Mouse (Mus musculus) cerebellum, adult 2 months (tissue): Measurements from ENCODE around the gene Tor1b. TPM values are rescaled to one million over a fixed set of nuclear protein-coding genes. Genes with fewer than 3 reads are reported as not detected.
"Not testable (repeated sequence)": the region's sequence is repeated elsewhere in the genome, so short reads cannot be mapped to it uniquely, and the experiment has no call there.

ENCODE experiments used
- DNase-seq, 2 experiments: peaks; one replicate each; pipeline ENCODE4 v3.0.0; 2021
- H3K27ac ChIP-seq: fragments of 200-500 bp; 2 replicates; pipeline ENCODE4 v1.5.1; 2012; ENCODE audit warnings: low read length, control low read depth, inconsistent platforms; ENCODE audit not compliant: insufficient read depth
- H3K27me3 ChIP-seq: fragments of 200-500 bp; 2 replicates; pipeline ENCODE4 v1.6.1; 2012; ENCODE audit warnings: inconsistent platforms, mild to moderate bottlenecking, low read length, moderate library complexity; ENCODE audit not compliant: control insufficient read depth, insufficient read depth
- H3K4me1 ChIP-seq: fragments of 200-500 bp; 2 replicates; pipeline ENCODE4 v1.6.1; 2011; ENCODE audit warnings: low read length; ENCODE audit not compliant: control insufficient read depth, insufficient read depth
- H3K4me3 ChIP-seq: fragments of 200-500 bp; replicated peaks from 2 replicates; pipeline ENCODE3; 2011; ENCODE audit warnings: mild to moderate bottlenecking, low read depth, low read length, control low read depth; ENCODE audit not compliant: insufficient read depth
- CTCF ChIP-seq: fragments of 200-500 bp; IDR thresholded peaks from 2 replicates; pipeline ENCODE4 v1.5.1; 2011; ENCODE audit warnings: low read depth, mild to moderate bottlenecking, control low read depth, low read length, moderate library complexity, borderline replicate concordance; ENCODE audit not compliant: insufficient read depth
- POLR2A ChIP-seq: fragments of 200-500 bp; IDR thresholded peaks from 2 replicates; pipeline ENCODE4 v1.6.1; 2011; ENCODE audit warnings: low read length, control low read depth, borderline replicate concordance; ENCODE audit not compliant: insufficient read depth
- WGBS: fragments of 180-500 bp; shearing (Covaris S2); methylation state at CpG from one replicate; pipeline ENCODE4 v1.1.7; 2018; 5-methylcytosine and 5-hydroxymethylcytosine counted together
- polyA plus RNA-seq: library from polyadenylated mRNA; depleted of rRNA; stranded (reverse); fragments of >200 nt; gene quantifications from 2 replicates; pipeline ENCODE4 v1.2.3, GENCODE M21; 2012

The Tor1b gene
- polyA plus RNA-seq, 1 experiment = 38.0 TPM

DNA sequence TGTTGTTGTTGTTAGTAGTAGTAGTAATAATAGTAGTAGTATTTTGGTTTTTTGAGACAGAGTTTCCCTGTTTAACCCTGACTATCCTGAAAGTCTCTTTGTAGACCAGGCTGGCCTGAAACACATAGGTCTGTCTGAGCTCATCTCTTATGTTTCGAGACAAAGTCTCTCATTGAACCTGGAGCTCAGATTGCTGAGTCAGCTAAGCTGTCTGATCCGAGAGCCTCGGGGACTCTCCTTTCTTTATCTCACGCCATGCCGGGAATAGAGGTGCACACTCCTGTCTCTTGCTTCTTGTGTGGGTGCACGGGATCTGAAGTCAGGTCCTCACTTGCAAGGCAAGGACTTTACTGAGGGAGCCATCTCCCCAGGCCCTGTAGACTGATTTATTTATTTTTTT, 19.7 kb upstream of the Tor1b start:
- H3K27ac ChIP-seq = no peak overlapping the region
- DNase-seq = no peak
- TF ChIP-seq CTCF = no peak
- TF ChIP-seq POLR2A = no peak
- no peaks in the 10 kb centered on the region for H3K27me3 ChIP-seq
- H3K4me1 ChIP-seq = peaks cover 4% of the 10 kb centered on the region; the same call in 1 of the 2 replicates
- H3K4me3 ChIP-seq = no peak overlapping the region
- 80% methylated on average over 6 of the region's 6 CpGs for WGBS

DNA sequence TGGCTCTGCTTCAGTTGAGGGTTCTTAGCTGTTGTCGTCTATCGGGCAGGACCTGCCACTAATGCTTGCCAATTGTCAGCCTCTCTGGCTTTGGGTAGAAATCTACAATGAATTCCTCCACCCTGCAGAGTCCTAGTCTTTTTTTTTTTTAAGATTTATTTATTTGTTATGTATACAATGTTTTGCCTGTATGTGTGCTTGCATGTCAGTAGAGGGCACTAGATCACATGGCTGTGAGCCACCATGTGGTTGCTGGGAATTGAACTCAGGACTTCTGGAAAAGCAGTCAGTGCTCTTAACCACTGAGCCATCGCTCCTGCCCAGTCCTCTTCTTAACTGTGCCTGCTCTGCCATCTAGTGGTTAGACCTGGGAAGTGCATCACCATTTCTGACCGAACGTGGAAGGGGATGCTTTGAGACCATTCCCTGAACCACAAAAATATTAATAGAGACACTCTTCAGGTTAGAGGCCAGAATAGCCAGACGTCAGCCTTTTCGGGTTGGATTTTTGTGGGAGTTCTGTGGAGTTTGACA, 18.8 kb upstream of the Tor1b start:
- TF ChIP-seq POLR2A (no peak), CTCF (peak; percentile 91)

DNA sequence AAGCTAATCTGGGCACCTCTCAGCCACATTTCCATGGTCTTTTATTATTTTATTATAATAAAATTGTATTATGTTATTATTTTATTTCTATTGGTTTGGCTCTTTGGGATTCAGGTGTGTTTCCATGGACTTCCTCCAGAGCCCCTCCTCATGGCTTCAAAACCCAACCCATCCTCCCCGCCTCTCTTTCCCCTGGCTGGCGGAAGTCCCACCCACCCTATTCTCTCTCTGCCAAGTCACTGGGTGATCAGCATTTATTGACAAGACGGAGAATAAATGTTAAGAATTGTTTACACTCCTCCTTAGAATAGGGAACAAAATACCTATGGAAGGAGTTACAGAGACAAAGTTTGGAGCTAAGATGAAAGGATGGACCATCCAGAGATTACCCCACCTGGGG, 16.0 kb upstream of the Tor1b start:
- H3K27me3 ChIP-seq = no peaks in the 10 kb centered on the region
- TF ChIP-seq POLR2A (no peak), CTCF (no peak)
- no peak overlapping the region for H3K27ac ChIP-seq
- no peaks in the 10 kb centered on the region for H3K4me1 ChIP-seq
- no peak for DNase-seq
- no peak overlapping the region for H3K4me3 ChIP-seq
- 64% methylated on average over 3 of the region's 3 CpGs for WGBS

More for the DNA sequence above, 18.8 kb upstream of the Tor1b start:
- peak; percentile 68 to 81 for DNase-seq
- no peak overlapping the region for H3K4me3 ChIP-seq
- H3K27ac ChIP-seq = no peak overlapping the region
- no peaks in the 10 kb centered on the region for H3K27me3 ChIP-seq
- H3K4me1 ChIP-seq = peaks cover 4% of the 10 kb centered on the region; the same call in 1 of the 2 replicates
- WGBS = 19% methylated on average over 7 of the region's 7 CpGs

DNA sequence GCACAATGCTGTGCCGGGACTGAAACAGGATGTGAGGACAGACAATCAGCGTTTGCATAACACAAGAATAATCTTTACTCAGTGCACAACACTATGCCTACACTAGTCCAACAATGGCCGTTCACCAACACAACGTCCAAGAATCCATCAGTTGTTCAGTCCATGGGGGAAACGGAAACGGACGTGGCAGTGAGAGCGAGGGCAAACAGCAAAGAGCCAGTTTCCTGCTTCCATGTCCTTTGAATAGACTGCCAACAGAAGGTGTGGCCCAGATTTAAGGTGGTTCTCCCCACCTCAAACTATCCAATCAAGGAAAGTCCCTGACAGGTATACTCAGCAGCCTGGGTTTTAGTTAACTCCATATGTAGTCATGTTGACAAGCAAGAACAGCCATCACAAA, 15.0 kb upstream of the Tor1b start:
- Histone ChIP-seq H3K27me3 (no peaks in the 10 kb centered on the region), H3K4me1 (no peaks in the 10 kb centered on the region), H3K4me3 (no peak overlapping the region), H3K27ac (no peak overlapping the region)
- no peak for DNase-seq
- WGBS = 81% methylated on average over 8 of the region's 8 CpGs
- TF ChIP-seq POLR2A (no peak), CTCF (no peak)

DNA sequence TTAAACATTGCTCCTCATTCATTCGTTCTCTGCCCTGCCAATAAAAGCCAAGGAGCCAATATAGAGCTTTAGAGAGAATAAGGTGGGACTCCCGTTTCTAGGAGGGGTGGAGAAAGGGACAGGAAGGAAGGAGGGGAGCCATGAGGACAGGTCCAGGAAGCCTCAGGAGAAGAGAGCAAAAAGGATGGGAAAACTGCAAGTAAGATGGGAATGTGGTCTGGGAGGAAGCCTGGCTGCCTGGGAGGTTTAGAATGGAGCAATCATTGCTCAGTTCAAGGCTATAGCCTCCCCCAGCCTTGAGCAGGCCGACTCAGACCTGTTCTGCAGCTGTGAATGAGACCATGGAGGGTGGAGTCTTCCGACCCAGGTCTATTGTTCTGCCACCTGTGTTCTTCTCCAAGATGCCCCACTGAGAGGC, 14.2 kb upstream of the Tor1b start:
- no peak for DNase-seq
- Histone ChIP-seq H3K27ac (no peak overlapping the region), H3K4me3 (no peak overlapping the region), H3K27me3 (no peaks in the 10 kb centered on the region), H3K4me1 (no peaks in the 10 kb centered on the region)
- WGBS = 63% methylated on average over 4 of the region's 4 CpGs
- no peak for TF ChIP-seq POLR2A
- TF ChIP-seq CTCF = no peak

DNA sequence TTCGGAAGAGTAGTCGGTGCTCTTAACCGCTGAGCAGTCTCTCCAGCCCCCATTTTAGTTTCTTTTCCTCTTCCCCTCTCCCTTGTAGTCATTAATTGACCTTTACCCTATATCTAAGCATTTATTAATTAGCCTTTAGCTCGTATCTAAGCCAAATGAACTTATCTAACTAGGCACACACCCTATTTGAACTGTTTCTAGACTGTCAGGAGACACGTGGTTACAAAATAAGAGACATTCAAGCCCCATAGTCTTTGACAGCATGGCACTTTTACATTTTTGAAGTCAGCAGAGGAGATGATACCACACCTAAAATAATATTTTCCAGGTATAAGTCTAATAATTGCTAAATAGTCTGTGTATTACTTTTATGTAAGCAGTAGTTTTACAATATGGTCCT, 11.2 kb upstream of the Tor1b start:
- Histone ChIP-seq H3K4me3 (no peak overlapping the region), H3K27ac (no peak overlapping the region), H3K27me3 (no peaks in the 10 kb centered on the region), H3K4me1 (no peaks in the 10 kb centered on the region)
- 94% methylated on average over 5 of the region's 5 CpGs for WGBS
- TF ChIP-seq POLR2A (no peak), CTCF (no peak)
- no peak for DNase-seq

DNA sequence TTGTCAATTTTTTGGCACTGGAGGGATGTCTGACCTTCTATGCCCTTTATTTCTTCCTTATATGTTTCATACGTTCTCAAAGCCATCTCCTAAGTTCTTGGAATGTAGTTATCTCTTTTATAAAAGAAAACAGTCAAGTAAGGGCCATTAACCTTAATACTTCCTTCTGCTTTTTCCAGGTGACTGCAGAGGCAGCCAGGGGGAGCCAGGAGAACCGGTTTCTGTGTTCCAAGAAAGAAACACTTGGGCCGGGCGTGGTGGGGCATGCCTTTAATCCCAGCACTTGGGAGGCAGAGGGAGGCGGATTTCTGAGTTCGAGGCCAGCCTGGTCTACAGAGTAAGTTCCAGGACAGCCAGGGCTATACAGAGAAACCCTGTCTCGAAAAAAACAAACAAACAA, 10.6 kb upstream of the Tor1b start:
- not testable (repeated sequence) for H3K27me3 ChIP-seq, H3K27ac ChIP-seq, H3K4me3 ChIP-seq, DNase-seq, H3K4me1 ChIP-seq
- 53% methylated on average over 7 of the region's 7 CpGs for WGBS

DNA sequence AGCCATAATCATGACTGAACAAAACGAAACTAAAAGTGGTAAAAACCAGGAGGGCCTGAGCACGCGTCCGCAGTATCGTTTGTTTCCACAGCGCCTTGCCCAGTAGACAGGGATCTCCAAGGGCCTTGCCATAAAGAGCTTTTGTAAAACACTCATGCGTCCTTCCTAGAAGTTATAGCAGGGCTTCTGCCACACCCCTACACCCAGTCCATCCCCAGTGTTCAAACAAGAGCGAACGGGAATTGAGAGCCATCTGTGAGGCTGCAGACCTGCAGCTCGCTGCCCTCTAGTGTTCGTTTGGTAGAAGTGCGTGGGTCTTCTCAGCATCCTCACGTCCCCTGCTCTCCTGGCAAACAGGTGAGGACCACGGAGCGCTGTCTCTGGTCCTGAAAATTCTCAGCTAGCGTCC, 10.2 kb upstream of the Tor1b start:
- peak; percentile 60 to 64 for DNase-seq
- no peak for TF ChIP-seq POLR2A
- TF ChIP-seq CTCF = peak; percentile 94
- Histone ChIP-seq H3K4me1 (no peaks in the 10 kb centered on the region), H3K27ac (no peak overlapping the region), H3K4me3 (peak overlapping the region; percentile 70), H3K27me3 (no peaks in the 10 kb centered on the region)
- WGBS = 20% methylated on average over 16 of the region's 16 CpGs
